Mouse (Mus musculus): ENCODE results near the gene Tex2. TPM values are rescaled to one million over a fixed set of nuclear protein-coding genes. Genes with fewer than 3 reads are reported as not detected.
"Not testable (repeated sequence)": the region's sequence is repeated elsewhere in the genome, so short reads cannot be mapped to it uniquely, and the experiment has no call there.

Gene Tex2
- total and polyA plus RNA-seq, 3 experiments, result 1.6 to 20.0 (median 7.7) TPM

- Histone ChIP-seq H3K4me1 (ENCODE audit: insufficient read depth, low read depth, low read length) (no peaks in the 10 kb centered on the region), H3K9me3 (replicated peaks) (no peaks in the 10 kb centered on the region; the same call in 1 of the 2 replicates), H3K36me3 (replicated peaks) (no peaks in the 10 kb centered on the region), H3K27me3 (ENCODE audit: insufficient read depth, low read length) (peaks cover 15% of the 10 kb centered on the region), H3K4me3 (ENCODE audit: low read depth, low read length) (no peak overlapping the region)
- DNase-seq (ENCODE audit: low spot score) (no peak), ATAC-seq (ENCODE audit: extremely low read depth, insufficient number of reproducible peaks, low FRiP score, poor library complexity, severe bottlenecking) (no peak)
- TF ChIP-seq GATA2 (IDR thresholded peaks at IDR 0.05; ENCODE audit: borderline replicate concordance, low read depth, low read length), result no peak
- no peak for TF ChIP-seq GATA1 (IDR thresholded peaks at IDR 0.05; ENCODE audit: borderline replicate concordance, low read length)
- TF ChIP-seq POLR2AphosphoS5 (IDR thresholded peaks at IDR 0.05; ENCODE audit: insufficient replicate concordance, low read depth, low read length), result no peak
- TF ChIP-seq TAL1 (conservative IDR thresholded peaks at IDR 0.05; ENCODE audit: low read depth, low read length), result no peak
- no peak for TF ChIP-seq CTCF (IDR thresholded peaks at IDR 0.05; ENCODE audit: low read depth, low read length)
Measured at GRCm38 (mm10) chr11:106637754-106638153, 24.5 kb upstream of the Tex2 start.

DNA sequence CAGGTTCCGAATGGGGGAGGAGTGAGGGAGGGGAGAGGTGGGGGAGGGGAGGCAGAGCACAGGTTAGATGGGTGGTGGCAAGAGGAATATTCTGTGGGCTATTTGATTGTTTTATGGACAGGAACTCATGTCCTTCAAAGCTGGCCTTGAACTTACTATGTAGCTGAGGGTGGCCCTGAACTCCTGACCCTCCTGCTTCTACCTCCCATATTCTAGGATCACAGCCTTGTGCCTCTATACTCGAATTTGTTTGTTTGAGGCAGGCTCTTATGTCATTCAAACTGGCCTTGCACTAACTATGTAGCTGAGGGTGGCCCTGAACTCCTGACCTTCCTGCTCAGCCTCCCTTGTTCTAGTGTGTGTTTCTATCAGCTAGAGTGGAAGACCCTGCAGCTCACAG, 22.7 kb upstream of the Tex2 start:
- Histone ChIP-seq H3K4me3 (ENCODE audit: low read depth, low read length) (no peak overlapping the region), H3K9me3 (replicated peaks) (peaks cover 3% of the 10 kb centered on the region), H3K4me1 (ENCODE audit: insufficient read depth, low read depth, low read length) (no peaks in the 10 kb centered on the region), H3K27me3 (ENCODE audit: insufficient read depth, low read length) (peaks cover 15% of the 10 kb centered on the region), H3K36me3 (replicated peaks) (no peaks in the 10 kb centered on the region)
- DNase-seq (ENCODE audit: low spot score) (no peak), ATAC-seq (ENCODE audit: extremely low read depth, insufficient number of reproducible peaks, low FRiP score, poor library complexity, severe bottlenecking) (no peak)
- TF ChIP-seq CTCF (IDR thresholded peaks at IDR 0.05; ENCODE audit: low read depth, low read length) (no peak), POLR2AphosphoS5 (IDR thresholded peaks at IDR 0.05; ENCODE audit: insufficient replicate concordance, low read depth, low read length) (no peak), TAL1 (conservative IDR thresholded peaks at IDR 0.05; ENCODE audit: low read depth, low read length) (no peak), GATA2 (IDR thresholded peaks at IDR 0.05; ENCODE audit: borderline replicate concordance, low read depth, low read length) (no peak), GATA1 (IDR thresholded peaks at IDR 0.05; ENCODE audit: borderline replicate concordance, low read length) (no peak)

DNA sequence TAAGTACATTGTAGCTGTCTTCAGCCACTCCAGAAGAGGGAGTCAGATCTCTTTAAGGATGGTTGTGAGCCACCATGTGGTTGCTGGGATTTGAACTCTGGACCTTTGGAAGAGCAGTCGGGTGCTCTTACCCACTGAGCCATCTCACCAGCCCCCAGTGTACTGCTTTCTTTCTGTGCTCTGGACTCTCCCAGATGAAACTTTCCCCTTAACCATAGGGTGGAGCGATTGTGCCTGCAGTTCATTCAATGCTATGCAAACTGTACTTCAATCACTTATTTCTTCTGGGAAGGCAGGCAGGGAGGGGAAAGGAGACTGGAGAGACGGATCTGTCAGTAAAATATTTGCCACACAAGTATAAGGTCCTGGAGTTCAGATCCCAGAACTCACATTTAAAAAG, 21.0 kb upstream of the Tex2 start:
- H3K36me3 ChIP-seq (replicated peaks); DNase-seq (ENCODE audit: low spot score); H3K9me3 ChIP-seq (replicated peaks); ATAC-seq (ENCODE audit: extremely low read depth, insufficient number of reproducible peaks, low FRiP score, poor library complexity, severe bottlenecking); H3K4me1 ChIP-seq (ENCODE audit: insufficient read depth, low read depth, low read length); H3K4me3 ChIP-seq (ENCODE audit: low read depth, low read length): not testable (repeated sequence)
- H3K27me3 ChIP-seq (ENCODE audit: insufficient read depth, low read length), result peaks cover 11% of the 10 kb centered on the region

- no peak overlapping the region for H3K4me3 ChIP-seq (ENCODE audit: low read depth, low read length)
- TF ChIP-seq CTCF (IDR thresholded peaks at IDR 0.05; ENCODE audit: low read depth, low read length) (no peak), GATA1 (IDR thresholded peaks at IDR 0.05; ENCODE audit: borderline replicate concordance, low read length) (no peak), POLR2AphosphoS5 (IDR thresholded peaks at IDR 0.05; ENCODE audit: insufficient replicate concordance, low read depth, low read length) (no peak)
- no peaks in the 10 kb centered on the region for H3K4me1 ChIP-seq (ENCODE audit: insufficient read depth, low read depth, low read length)
- H3K27me3 ChIP-seq (ENCODE audit: insufficient read depth, low read length), result peaks cover 11% of the 10 kb centered on the region
- DNase-seq (ENCODE audit: low spot score) (no peak), ATAC-seq (ENCODE audit: extremely low read depth, insufficient number of reproducible peaks, low FRiP score, poor library complexity, severe bottlenecking) (no peak)
- H3K9me3 ChIP-seq (replicated peaks), result peaks cover 3% of the 10 kb centered on the region
- H3K36me3 ChIP-seq (replicated peaks), result no peaks in the 10 kb centered on the region
Measured at GRCm38 (mm10) chr11:106633456-106633855, 20.2 kb upstream of the Tex2 start.

- Histone ChIP-seq H3K9me3 (replicated peaks) (peaks cover 3% of the 10 kb centered on the region), H3K4me1 (ENCODE audit: insufficient read depth, low read depth, low read length) (no peaks in the 10 kb centered on the region; the same call in 1 of the 2 replicates), H3K4me3 (ENCODE audit: low read depth, low read length) (no peak overlapping the region), H3K36me3 (replicated peaks) (no peaks in the 10 kb centered on the region), H3K27me3 (ENCODE audit: insufficient read depth, low read length) (peaks cover 25% of the 10 kb centered on the region)
- DNase-seq (ENCODE audit: low spot score) (peak; percentile 55), ATAC-seq (ENCODE audit: extremely low read depth, insufficient number of reproducible peaks, low FRiP score, poor library complexity, severe bottlenecking) (peak; percentile 40; the same call in 1 of the 2 replicates)
- TF ChIP-seq CTCF (IDR thresholded peaks at IDR 0.05; ENCODE audit: low read depth, low read length) (peak; percentile 72), GATA2 (IDR thresholded peaks at IDR 0.05; ENCODE audit: borderline replicate concordance, low read depth, low read length) (no peak)
Measured at GRCm38 (mm10) chr11:106627692-106628091, 14.5 kb upstream of the Tex2 start.

- Histone ChIP-seq H3K4me3 (ENCODE audit: low read depth, low read length) (no peak overlapping the region), H3K4me1 (ENCODE audit: insufficient read depth, low read depth, low read length) (no peaks in the 10 kb centered on the region; the same call in 1 of the 2 replicates), H3K27me3 (ENCODE audit: insufficient read depth, low read length) (peaks cover 41% of the 10 kb centered on the region), H3K9me3 (replicated peaks) (no peaks in the 10 kb centered on the region), H3K36me3 (replicated peaks) (no peaks in the 10 kb centered on the region)
- DNase-seq (ENCODE audit: low spot score), result no peak
- ATAC-seq (ENCODE audit: extremely low read depth, insufficient number of reproducible peaks, low FRiP score, poor library complexity, severe bottlenecking), result no peak
- TF ChIP-seq CTCF (IDR thresholded peaks at IDR 0.05; ENCODE audit: low read depth, low read length) (no peak), TAL1 (conservative IDR thresholded peaks at IDR 0.05; ENCODE audit: low read depth, low read length) (no peak)
Measured at GRCm38 (mm10) chr11:106625577-106625976, 12.4 kb upstream of the Tex2 start.

- H3K4me1 ChIP-seq (ENCODE audit: insufficient read depth, low read depth, low read length), result no peaks in the 10 kb centered on the region; the same call in 1 of the 2 replicates
- no peak overlapping the region for H3K4me3 ChIP-seq (ENCODE audit: low read depth, low read length)
- TF ChIP-seq GATA2 (IDR thresholded peaks at IDR 0.05; ENCODE audit: borderline replicate concordance, low read depth, low read length), result no peak
- TF ChIP-seq GATA1 (IDR thresholded peaks at IDR 0.05; ENCODE audit: borderline replicate concordance, low read length), result no peak
- no peak for TF ChIP-seq TAL1 (conservative IDR thresholded peaks at IDR 0.05; ENCODE audit: low read depth, low read length)
- no peak for TF ChIP-seq POLR2AphosphoS5 (IDR thresholded peaks at IDR 0.05; ENCODE audit: insufficient replicate concordance, low read depth, low read length)
- TF ChIP-seq CTCF (IDR thresholded peaks at IDR 0.05; ENCODE audit: low read depth, low read length), result no peak
- DNase-seq (ENCODE audit: low spot score), result no peak
- no peak for ATAC-seq (ENCODE audit: extremely low read depth, insufficient number of reproducible peaks, low FRiP score, poor library complexity, severe bottlenecking)
- H3K36me3 ChIP-seq (replicated peaks), result no peaks in the 10 kb centered on the region
- H3K27me3 ChIP-seq (ENCODE audit: insufficient read depth, low read length), result peaks cover 56% of the 10 kb centered on the region
- no peaks in the 10 kb centered on the region for H3K9me3 ChIP-seq (replicated peaks)
Measured at GRCm38 (mm10) chr11:106623629-106624028, 10.4 kb upstream of the Tex2 start.

Measured in G1E (cell line).